Mouse (Mus musculus) kidney, embryonic 16.5 days (tissue): Measurements from ENCODE around the gene Zfp36l1. TPM values are rescaled to one million over a fixed set of nuclear protein-coding genes. Genes with fewer than 3 reads are reported as not detected.

Experiments
- ATAC-seq: fragments of 200-750 bp; cut with Nextera tagmentation; 2 replicates; pipeline ENCODE4 v1.8.0; 2017; ENCODE audit warnings: moderate TSS enrichment; ENCODE audit not compliant: low FRiP score, low TSS enrichment
- H3K27ac ChIP-seq: fragments of 300-500 bp; sonication (generic); 2 replicates; pipeline ENCODE4 v1.5.1; 2014; ENCODE audit warnings: low read length
- H3K27me3 ChIP-seq: fragments of 300-500 bp; sonication (generic); 2 replicates; pipeline ENCODE4 v1.6.1; 2014; ENCODE audit warnings: low read length, control low read depth, mixed read lengths; ENCODE audit not compliant: insufficient read depth
- H3K36me3 ChIP-seq: fragments of 300-500 bp; sonication (generic); 2 replicates; pipeline ENCODE4 v1.6.1; 2014; ENCODE audit warnings: low read length, control low read depth, mixed read lengths; ENCODE audit not compliant: insufficient read depth
- H3K4me1 ChIP-seq: fragments of 300-500 bp; sonication (generic); 2 replicates; pipeline ENCODE4 v1.6.1; 2014; ENCODE audit warnings: low read length, control low read depth, mixed read lengths; ENCODE audit not compliant: insufficient read depth
- H3K4me2 ChIP-seq: fragments of 300-500 bp; sonication (generic); replicated peaks from 2 replicates; pipeline ENCODE4 v1.6.1; 2014; ENCODE audit warnings: low read depth, low read length
- H3K4me3 ChIP-seq: fragments of 300-500 bp; sonication (generic); 2 replicates; pipeline ENCODE4 v1.5.1; 2014; ENCODE audit warnings: mild to moderate bottlenecking, low read length
- H3K9ac ChIP-seq: fragments of 300-500 bp; sonication (generic); replicated peaks from 2 replicates; pipeline ENCODE4 v1.6.1; 2014; ENCODE audit warnings: low read length
- H3K9me3 ChIP-seq: fragments of 300-500 bp; sonication (generic); 2 replicates; pipeline ENCODE4 v1.6.1; 2016; ENCODE audit warnings: low read length, control low read depth
- WGBS: fragments of 180-500 bp; shearing (Covaris S2); extraction: QIAGEN DNeasy Blood & Tissue Kit; methylation state at CpG from one replicate; pipeline ENCODE4 v1.1.7; 2014; 5-methylcytosine and 5-hydroxymethylcytosine counted together
- polyA plus RNA-seq: library from polyadenylated mRNA; unstranded; fragments of >200 nt; fragmentation: Nextera tagmentation; extraction: Ambion mirVana; gene quantifications from 2 replicates; pipeline ENCODE4 v1.2.1, GENCODE M21; 2015

Gene Zfp36l1
- polyA plus RNA-seq, 1 experiment from 2014 or later = 130 TPM

DNA sequence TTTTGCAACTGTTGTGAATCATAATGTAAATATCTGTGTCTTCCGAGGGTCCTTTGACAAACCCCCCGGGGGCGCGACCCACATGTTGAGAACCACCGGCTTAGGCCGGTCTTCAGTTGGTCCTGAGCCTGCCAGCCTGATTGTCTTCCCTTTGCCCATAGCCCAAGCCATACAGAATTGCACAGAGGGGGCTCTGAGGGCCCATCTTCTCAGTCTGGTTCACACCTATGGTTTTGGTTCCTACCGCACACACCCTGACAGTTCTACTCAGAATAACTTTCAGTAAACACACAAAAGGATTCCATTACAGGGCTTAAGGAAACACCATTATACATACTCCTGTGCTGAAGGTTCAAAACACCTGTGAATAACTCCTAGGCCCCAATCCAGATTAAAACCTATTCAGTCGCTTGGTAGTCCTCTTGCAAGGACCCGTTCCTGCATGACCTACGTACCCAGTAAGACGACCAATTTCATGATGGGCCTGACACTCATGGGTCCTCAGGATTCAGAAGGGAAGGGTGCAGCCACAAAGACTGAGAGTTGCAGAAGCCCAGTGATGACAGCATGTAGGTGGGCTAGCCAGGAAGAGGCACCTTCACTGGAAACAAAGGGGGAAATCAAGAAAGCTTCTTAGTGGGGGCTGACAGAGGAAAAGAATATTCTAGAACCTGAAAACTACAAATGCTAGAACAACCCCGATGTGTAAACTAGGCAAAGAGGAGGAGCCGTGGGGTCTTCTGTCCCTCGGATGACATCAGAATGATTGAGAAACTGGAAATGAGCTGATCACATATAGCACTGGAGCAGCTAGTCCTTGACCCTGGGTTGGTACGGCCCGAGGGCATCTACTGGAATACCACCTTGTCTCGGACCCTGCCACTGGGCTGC, 18.8 kb upstream of the Zfp36l1 start:
- Histone ChIP-seq H3K27me3 (no peaks in the 10 kb centered on the region), H3K27ac (peak overlapping the region; percentile 95), H3K4me3 (peak overlapping the region; percentile 59), H3K9ac (peak overlapping the region; percentile 95), H3K4me1 (peaks cover 33% of the 10 kb centered on the region), H3K4me2 (peak overlapping the region; percentile 69), H3K36me3 (peaks cover 3% of the 10 kb centered on the region; the same call in 1 of the 2 replicates), H3K9me3 (no peaks in the 10 kb centered on the region)
- ATAC-seq = no peak
- WGBS = 44% methylated on average over 17 of the region's 17 CpGs

DNA sequence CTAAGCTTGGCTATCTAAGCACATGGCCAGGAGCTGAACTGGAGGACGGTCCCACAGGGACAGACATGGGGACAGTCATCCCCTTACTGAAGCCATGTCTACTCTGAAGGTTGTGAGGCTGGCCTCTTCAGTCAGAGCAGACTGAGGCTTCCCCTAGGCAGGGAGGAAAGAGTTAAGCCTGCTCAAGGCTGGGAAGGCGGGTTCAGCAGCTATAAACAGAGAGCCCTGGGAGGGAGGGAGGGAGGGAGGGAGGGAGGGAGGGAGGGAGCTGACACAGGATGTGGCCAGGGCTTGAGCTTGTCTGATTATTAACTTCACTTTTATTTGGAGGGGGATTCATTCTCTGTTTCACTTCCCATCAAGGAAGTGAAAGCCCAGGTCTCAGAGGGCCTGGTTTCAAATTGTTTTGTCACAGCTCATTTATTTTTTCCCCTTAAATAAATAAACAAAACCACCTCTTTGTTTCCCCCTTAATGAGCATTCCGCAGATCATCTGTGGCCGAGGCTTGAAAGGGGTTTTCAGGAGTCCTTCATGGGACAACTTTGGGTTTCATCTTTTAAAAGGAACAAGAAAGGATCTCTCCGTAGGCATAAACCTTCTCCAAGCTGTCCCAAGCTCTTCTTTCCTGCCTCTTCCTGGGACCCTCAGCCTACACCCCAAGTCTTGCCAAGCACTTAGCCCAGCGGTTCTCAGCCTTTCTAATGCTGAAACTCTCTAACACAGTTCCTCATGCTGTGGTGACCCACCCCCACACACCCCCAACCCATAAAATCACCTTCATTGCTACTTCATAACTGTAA, 17.9 kb upstream of the Zfp36l1 start:
- WGBS = 4% methylated on average over 6 of the region's 6 CpGs
- peak overlapping the region; percentile 95 for H3K9ac ChIP-seq
- peak; percentile 82 for ATAC-seq

DNA sequence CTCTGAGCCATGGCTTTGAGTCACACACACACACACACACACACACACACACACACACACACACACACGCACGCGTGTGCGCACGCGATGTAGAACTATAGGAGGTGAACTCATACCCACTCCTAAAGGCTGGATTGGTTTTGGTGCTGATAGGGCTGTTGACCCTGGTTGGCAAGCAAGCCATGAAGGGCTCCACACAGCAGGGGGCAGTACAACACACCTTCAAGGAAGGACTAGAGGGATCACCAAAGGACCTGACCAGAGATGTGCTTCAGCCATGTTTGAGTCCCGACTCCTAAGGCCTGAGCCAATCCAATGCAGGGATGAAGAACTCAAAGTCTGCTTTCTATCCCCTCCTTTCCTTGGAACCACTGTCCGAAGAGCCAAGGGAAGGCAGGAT, 16.7 kb upstream of the Zfp36l1 start:
- H3K36me3 ChIP-seq = peaks cover 5% of the 10 kb centered on the region; the same call in 1 of the 2 replicates
- no peak for ATAC-seq
- peaks cover 44% of the 10 kb centered on the region for H3K4me1 ChIP-seq
- no peak overlapping the region for H3K4me3 ChIP-seq
- no peaks in the 10 kb centered on the region for H3K27me3 ChIP-seq
- no peak overlapping the region for H3K4me2 ChIP-seq
- H3K9ac ChIP-seq = peak overlapping the region; percentile 50; the same call in 1 of the 2 replicates
- peak overlapping the region; percentile 94 for H3K27ac ChIP-seq
- no peaks in the 10 kb centered on the region for H3K9me3 ChIP-seq
- WGBS = 92% methylated on average over 8 of the region's 8 CpGs

More for the DNA sequence above, 17.9 kb upstream of the Zfp36l1 start:
- Histone ChIP-seq H3K4me3 (peak overlapping the region; percentile 4; the same call in 1 of the 2 replicates), H3K4me1 (peaks cover 33% of the 10 kb centered on the region), H3K27ac (peak overlapping the region; percentile 95), H3K9me3 (no peaks in the 10 kb centered on the region), H3K27me3 (no peaks in the 10 kb centered on the region), H3K36me3 (peaks cover 5% of the 10 kb centered on the region; the same call in 1 of the 2 replicates), H3K4me2 (peak overlapping the region; percentile 69)

DNA sequence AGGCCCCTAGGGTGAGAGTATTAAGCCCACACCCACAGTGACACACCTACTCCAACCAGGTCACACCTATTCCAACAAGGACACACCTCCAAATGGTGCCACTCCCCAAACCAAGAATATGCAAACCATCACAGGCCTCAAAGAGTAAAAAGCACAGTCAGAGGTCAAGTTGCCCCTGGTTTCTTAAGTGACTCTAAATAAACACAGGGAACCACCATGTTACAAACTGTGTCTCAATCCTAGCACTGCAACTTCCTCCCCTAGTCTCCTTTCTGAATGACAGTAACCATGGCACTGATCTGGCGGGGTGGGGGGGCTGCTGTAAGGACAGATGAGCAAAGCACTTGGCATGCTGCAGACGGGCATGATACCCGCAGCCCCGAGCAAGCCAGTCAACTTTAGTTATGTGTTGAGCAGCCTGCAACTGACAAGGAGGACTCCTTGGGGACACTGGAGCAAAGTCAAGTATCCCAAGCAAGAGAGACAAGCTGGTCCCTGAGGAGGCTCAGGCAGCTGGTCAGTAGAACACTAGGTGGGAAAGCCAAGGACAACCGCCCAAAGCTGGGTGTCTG, 14.5 kb upstream of the Zfp36l1 start:
- WGBS = 91% methylated on average over 5 of the region's 5 CpGs
- Histone ChIP-seq H3K36me3 (peaks cover 5% of the 10 kb centered on the region; the same call in 1 of the 2 replicates), H3K4me1 (peaks cover 66% of the 10 kb centered on the region), H3K9ac (no peak overlapping the region), H3K4me3 (no peak overlapping the region), H3K27me3 (no peaks in the 10 kb centered on the region), H3K9me3 (no peaks in the 10 kb centered on the region), H3K4me2 (no peak overlapping the region), H3K27ac (no peak overlapping the region)
- ATAC-seq = no peak

DNA sequence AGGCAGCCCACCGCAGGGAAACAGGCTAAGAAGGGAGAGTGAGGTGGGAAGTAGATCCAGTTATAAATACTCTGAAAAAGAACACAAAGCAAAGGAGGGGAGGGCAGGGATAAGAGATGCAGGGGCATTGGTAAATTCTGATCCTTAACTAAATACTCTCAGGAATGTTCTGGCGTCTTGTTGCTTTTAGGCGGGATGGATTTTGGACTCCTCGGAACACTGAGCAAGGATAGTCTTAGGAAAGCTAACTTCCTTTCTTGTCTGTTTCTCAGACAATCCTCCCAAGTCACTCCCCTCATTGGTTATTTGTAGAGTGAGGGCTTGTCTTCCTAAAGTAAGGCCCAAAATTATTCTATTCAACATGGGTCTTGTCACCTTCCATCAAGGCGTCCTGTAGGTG, 12.5 kb upstream of the Zfp36l1 start:
- H3K36me3 ChIP-seq = peaks cover 11% of the 10 kb centered on the region
- no peak overlapping the region for H3K9ac ChIP-seq
- peaks cover 49% of the 10 kb centered on the region for H3K4me1 ChIP-seq
- H3K27ac ChIP-seq = no peak overlapping the region
- H3K27me3 ChIP-seq = no peaks in the 10 kb centered on the region
- no peak overlapping the region for H3K4me2 ChIP-seq
- 88% methylated on average over 5 of the region's 5 CpGs for WGBS
- peaks cover 4% of the 10 kb centered on the region for H3K9me3 ChIP-seq
- no peak for ATAC-seq
- no peak overlapping the region for H3K4me3 ChIP-seq

DNA sequence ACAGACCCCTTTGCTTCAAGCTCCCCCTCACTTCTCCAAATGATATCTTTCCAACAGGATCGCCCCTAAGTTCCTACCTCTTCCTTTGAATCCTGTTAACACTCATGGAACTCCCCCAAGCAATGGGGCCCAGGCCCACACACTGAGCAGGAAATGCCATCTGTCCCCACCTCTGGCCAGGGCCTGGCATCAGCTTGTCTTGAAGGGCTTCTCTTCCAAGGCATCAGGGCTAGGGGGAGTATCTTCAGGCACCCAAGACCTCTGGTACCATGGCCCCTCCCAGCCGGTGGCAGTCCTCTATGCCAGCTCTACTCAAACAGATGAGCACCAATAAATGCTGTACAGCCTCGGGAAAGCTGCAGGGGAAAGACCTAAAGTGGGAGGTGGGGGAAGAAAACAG, 11.9 kb upstream of the Zfp36l1 start:
- H3K4me1 ChIP-seq = peaks cover 44% of the 10 kb centered on the region
- no peak overlapping the region for H3K4me2 ChIP-seq
- no peak for ATAC-seq
- H3K36me3 ChIP-seq = peaks cover 17% of the 10 kb centered on the region
- WGBS = 64% methylated on average over 3 of the region's 3 CpGs
- peaks cover 5% of the 10 kb centered on the region for H3K9me3 ChIP-seq
- H3K27me3 ChIP-seq = no peaks in the 10 kb centered on the region
- H3K4me3 ChIP-seq = no peak overlapping the region
- H3K27ac ChIP-seq = no peak overlapping the region
- H3K9ac ChIP-seq = no peak overlapping the region

DNA sequence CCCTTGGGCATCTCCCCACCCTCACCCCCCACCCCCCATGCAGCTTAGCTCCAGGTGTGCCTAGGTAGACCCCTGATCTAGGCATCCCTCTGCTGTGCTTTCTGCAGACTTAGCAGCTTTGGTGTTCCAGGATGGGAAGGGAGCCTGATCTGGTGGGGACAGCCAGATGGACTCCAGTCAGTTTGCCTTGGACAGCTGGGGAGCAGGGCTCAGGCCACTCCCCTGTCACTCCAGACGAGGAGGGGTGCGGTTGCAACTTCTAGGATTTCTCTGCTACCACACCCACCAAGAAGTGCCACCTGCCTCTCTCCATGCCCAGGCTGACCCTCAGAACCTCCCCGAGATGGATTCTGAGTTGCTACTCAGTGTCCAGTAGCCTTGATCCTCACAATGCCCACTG, 11.4 kb upstream of the Zfp36l1 start:
- H3K27ac ChIP-seq = peak overlapping the region; percentile 82; the same call in 1 of the 2 replicates
- WGBS = 56% methylated on average over 3 of the region's 3 CpGs

DNA sequence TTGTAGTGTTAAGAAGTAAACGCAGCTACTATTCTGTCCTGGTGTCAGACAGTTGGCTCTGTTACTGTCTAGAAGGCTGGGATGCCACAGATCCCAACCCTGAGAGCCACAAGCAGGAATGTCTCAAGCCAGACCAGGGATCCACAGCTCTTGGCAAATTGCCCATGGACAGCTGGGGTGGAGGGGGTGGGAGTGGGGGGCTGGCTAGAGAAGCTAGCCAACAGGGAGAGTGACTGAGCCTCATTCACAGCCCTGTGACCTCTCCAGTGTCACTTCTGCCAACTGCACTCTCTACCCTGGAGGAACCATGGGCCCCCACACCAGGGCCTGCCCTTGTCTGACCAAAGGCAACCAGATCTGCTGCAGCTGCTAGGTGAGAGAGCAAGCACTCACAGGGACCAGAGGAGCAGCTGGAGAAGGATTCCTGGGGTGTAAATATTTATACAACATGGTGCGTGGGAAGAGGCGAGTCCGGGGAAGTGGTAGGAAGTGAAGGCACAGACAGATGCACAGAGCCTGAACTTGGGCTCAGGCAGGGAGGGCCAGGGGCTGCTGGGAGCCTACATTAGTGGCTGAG, 10.5 kb upstream of the Zfp36l1 start:
- peaks cover 18% of the 10 kb centered on the region for H3K36me3 ChIP-seq
- H3K4me2 ChIP-seq = no peak overlapping the region
- peaks cover 5% of the 10 kb centered on the region for H3K9me3 ChIP-seq
- no peaks in the 10 kb centered on the region for H3K27me3 ChIP-seq
- ATAC-seq = peak; percentile 90
- 26% methylated on average over 4 of the region's 4 CpGs for WGBS
- H3K4me1 ChIP-seq = peaks cover 46% of the 10 kb centered on the region
- peak overlapping the region; percentile 82 for H3K27ac ChIP-seq
- peak overlapping the region; percentile 25 for H3K9ac ChIP-seq
- no peak overlapping the region for H3K4me3 ChIP-seq

More for the DNA sequence above, 11.4 kb upstream of the Zfp36l1 start:
- Histone ChIP-seq H3K27me3 (no peaks in the 10 kb centered on the region), H3K36me3 (peaks cover 18% of the 10 kb centered on the region), H3K9ac (no peak overlapping the region), H3K9me3 (peaks cover 5% of the 10 kb centered on the region), H3K4me2 (no peak overlapping the region), H3K4me3 (no peak overlapping the region), H3K4me1 (peaks cover 43% of the 10 kb centered on the region)
- 0 out of 2 replicates have a peak, but pooled peaks have one; percentile 10 for ATAC-seq

DNA sequence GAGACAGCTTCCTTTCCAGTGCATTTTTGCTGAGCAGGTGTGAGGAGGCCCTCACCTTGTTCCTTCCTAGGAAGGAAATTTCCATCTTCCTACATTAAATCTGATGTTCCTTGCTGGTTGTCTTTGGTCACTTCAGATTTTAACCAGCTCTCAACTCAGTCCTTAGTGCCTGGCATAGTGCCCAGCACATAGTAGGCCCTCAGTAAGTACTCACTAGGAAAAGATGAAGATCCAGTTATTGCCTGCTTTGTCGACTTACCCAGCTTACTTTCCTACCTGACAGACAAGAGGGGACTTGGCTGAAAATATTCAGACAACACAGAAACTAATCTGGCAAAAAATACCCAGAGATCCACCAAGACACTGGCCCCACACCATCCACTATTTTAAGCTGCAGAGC, 8.6 kb upstream of the Zfp36l1 start:
- H3K9me3 ChIP-seq = peaks cover 5% of the 10 kb centered on the region
- H3K9ac ChIP-seq = no peak overlapping the region
- H3K4me2 ChIP-seq = no peak overlapping the region
- peaks cover 53% of the 10 kb centered on the region for H3K4me1 ChIP-seq
- peaks cover 17% of the 10 kb centered on the region for H3K36me3 ChIP-seq
- whole genome bisulfite sequencing = 86% methylated on average over 1 of the region's 1 CpGs
- H3K27me3 ChIP-seq = no peaks in the 10 kb centered on the region
- no peak overlapping the region for H3K4me3 ChIP-seq
- ATAC-seq = no peak
- H3K27ac ChIP-seq = no peak overlapping the region
